Mouse (Mus musculus): ENCODE measurements around the gene Rptor. TPM values are rescaled to one million over a fixed set of nuclear protein-coding genes. Genes with fewer than 3 reads are reported as not detected.
A peak's percentile ranks its signal among the peaks of the same experiment; 100 is the strongest.

Rptor gene
- total and polyA plus RNA-seq, 3 experiments: 19.7 to 32.4 (median 32.1) TPM

- Histone ChIP-seq H3K79me2 (replicated peaks; ENCODE audit: control insufficient read depth, insufficient read depth, low read length) (no peaks in the 10 kb centered on the region), H3K36me3 (ENCODE audit: control insufficient read depth, insufficient read depth, low read length) (no peaks in the 10 kb centered on the region), H3K27ac (no peak overlapping the region), H3K9ac (ENCODE audit: low read depth, low read length) (no peak overlapping the region), H3K4me1 (ENCODE audit: control insufficient read depth, insufficient read depth, low read length) (no peaks in the 10 kb centered on the region), H3K4me3 (no peak overlapping the region), H3K27me3 (ENCODE audit: control insufficient read depth, insufficient read depth, low read length) (no peaks in the 10 kb centered on the region; the same call in 1 of the 2 replicates)
- no peak for TF ChIP-seq EP300 (IDR thresholded peaks at IDR 0.05; ENCODE audit: insufficient read depth, low read depth, low read length)
- TF ChIP-seq POLR2A (IDR thresholded peaks at IDR 0.05; ENCODE audit: insufficient read depth, low read depth, low read length): no peak
- no peak for DNase-seq
- intact Hi-C loops (cut with DNase I): no loop called here
- 36% methylated on average over 3 of the region's 3 CpGs for WGBS
These were observed 8.7 kb upstream of the Rptor start for GRCm38 (mm10) chr11:119593966-119594365.

GRCm38 (mm10) chr11:119598856-119599255 is 3.8 kb upstream of the Rptor start:
- Histone ChIP-seq H3K9ac (ENCODE audit: low read depth, low read length) (no peak overlapping the region), H3K4me1 (ENCODE audit: control insufficient read depth, insufficient read depth, low read length) (no peaks in the 10 kb centered on the region), H3K36me3 (ENCODE audit: control insufficient read depth, insufficient read depth, low read length) (peaks cover 1% of the 10 kb centered on the region; the same call in 1 of the 2 replicates), H3K27me3 (ENCODE audit: control insufficient read depth, insufficient read depth, low read length) (no peaks in the 10 kb centered on the region), H3K79me2 (replicated peaks; ENCODE audit: control insufficient read depth, insufficient read depth, low read length) (no peaks in the 10 kb centered on the region), H3K4me3 (no peak overlapping the region), H3K27ac (no peak overlapping the region)
- TF ChIP-seq POLR2A (IDR thresholded peaks at IDR 0.05; ENCODE audit: insufficient read depth, low read depth, low read length): no peak
- TF ChIP-seq EP300 (IDR thresholded peaks at IDR 0.05; ENCODE audit: insufficient read depth, low read depth, low read length): no peak
- TF ChIP-seq CTCF (IDR thresholded peaks at IDR 0.05): no peak
- no peak for DNase-seq
- intact Hi-C loops (cut with DNase I): no loop called here
- 43% methylated on average over 3 of the region's 3 CpGs for WGBS

GRCm38 (mm10) chr11:119600286-119600685 is 2.4 kb upstream of the Rptor start:
- H3K4me3 ChIP-seq: no peak overlapping the region
- H3K79me2 ChIP-seq (replicated peaks; ENCODE audit: control insufficient read depth, insufficient read depth, low read length): no peaks in the 10 kb centered on the region
- WGBS: 83% methylated on average over 1 of the region's 1 CpGs
- intact Hi-C loops (cut with DNase I): loop anchor here (5.0 kb wide), 1 partner anchor 108 kb away; the partner anchor contains the start of gene Endov
- no peak overlapping the region for H3K27ac ChIP-seq
- no peak for DNase-seq
- TF ChIP-seq EP300 (IDR thresholded peaks at IDR 0.05; ENCODE audit: insufficient read depth, low read depth, low read length): no peak
- TF ChIP-seq POLR2A (IDR thresholded peaks at IDR 0.05; ENCODE audit: insufficient read depth, low read depth, low read length): no peak
- TF ChIP-seq CTCF (IDR thresholded peaks at IDR 0.05): 0 out of 2 replicates have a peak, but pooled peaks have one; percentile 13
- H3K4me1 ChIP-seq (ENCODE audit: control insufficient read depth, insufficient read depth, low read length): peaks cover 2% of the 10 kb centered on the region; the same call in 1 of the 2 replicates
- H3K27me3 ChIP-seq (ENCODE audit: control insufficient read depth, insufficient read depth, low read length): no peaks in the 10 kb centered on the region
- peaks cover 6% of the 10 kb centered on the region; the same call in 1 of the 2 replicates for H3K36me3 ChIP-seq (ENCODE audit: control insufficient read depth, insufficient read depth, low read length)
- no peak overlapping the region for H3K9ac ChIP-seq (ENCODE audit: low read depth, low read length)

GRCm38 (mm10) chr11:119602177-119602700 is 466 bp upstream of the Rptor start:
- peak overlapping the region; percentile 84 for H3K4me3 ChIP-seq
- DNase-seq: no peak
- no peaks in the 10 kb centered on the region for H3K27me3 ChIP-seq (ENCODE audit: control insufficient read depth, insufficient read depth, low read length)
- peaks cover 6% of the 10 kb centered on the region; the same call in 1 of the 2 replicates for H3K36me3 ChIP-seq (ENCODE audit: control insufficient read depth, insufficient read depth, low read length)
- H3K9ac ChIP-seq (ENCODE audit: low read depth, low read length): no peak overlapping the region
- 37% methylated on average over 10 of the region's 10 CpGs for WGBS
- H3K4me1 ChIP-seq (ENCODE audit: control insufficient read depth, insufficient read depth, low read length): peaks cover 6% of the 10 kb centered on the region; the same call in 1 of the 2 replicates
- peaks cover 2% of the 10 kb centered on the region for H3K79me2 ChIP-seq (replicated peaks; ENCODE audit: control insufficient read depth, insufficient read depth, low read length)
- no peak for TF ChIP-seq EP300 (IDR thresholded peaks at IDR 0.05; ENCODE audit: insufficient read depth, low read depth, low read length)
- TF ChIP-seq CTCF (IDR thresholded peaks at IDR 0.05): no peak
- TF ChIP-seq POLR2A (IDR thresholded peaks at IDR 0.05; ENCODE audit: insufficient read depth, low read depth, low read length): no peak
- H3K27ac ChIP-seq: peak overlapping the region; percentile 81
- intact Hi-C loops (cut with DNase I): loop anchor here (2.0 to 5.0 kb wide), 2 partner anchors 79 to 110 kb away; partner anchors contain the start of gene Endov

- Histone ChIP-seq H3K79me2 (replicated peaks; ENCODE audit: control insufficient read depth, insufficient read depth, low read length) (peaks cover 3% of the 10 kb centered on the region), H3K4me3 (peak overlapping the region; percentile 84), H3K9ac (ENCODE audit: low read depth, low read length) (peak overlapping the region; percentile 94), H3K27me3 (ENCODE audit: control insufficient read depth, insufficient read depth, low read length) (no peaks in the 10 kb centered on the region), H3K36me3 (ENCODE audit: control insufficient read depth, insufficient read depth, low read length) (peaks cover 6% of the 10 kb centered on the region; the same call in 1 of the 2 replicates), H3K4me1 (ENCODE audit: control insufficient read depth, insufficient read depth, low read length) (peaks cover 10% of the 10 kb centered on the region; the same call in 1 of the 2 replicates), H3K27ac (peak overlapping the region; percentile 81)
- under 1% methylated on average over 30 of the region's 30 CpGs for WGBS
- peak in 1 of 2 experiments; percentile 5 for DNase-seq
- TF ChIP-seq EP300 (IDR thresholded peaks at IDR 0.05; ENCODE audit: insufficient read depth, low read depth, low read length) (no peak), CTCF (IDR thresholded peaks at IDR 0.05) (no peak), POLR2A (IDR thresholded peaks at IDR 0.05; ENCODE audit: insufficient read depth, low read depth, low read length) (no peak)
- intact Hi-C loops (cut with DNase I): loop anchor here (2.0 to 5.0 kb wide), 2 partner anchors 81 to 111 kb away; partner anchors contain the start of gene Endov
These were observed 811 bp downstream of the Rptor start for GRCm38 (mm10) chr11:119603527-119603905.

GRCm38 (mm10) chr11:119607464-119607863 is 4.8 kb downstream of the Rptor start:
- peaks cover 11% of the 10 kb centered on the region for H3K79me2 ChIP-seq (replicated peaks; ENCODE audit: control insufficient read depth, insufficient read depth, low read length)
- no peak overlapping the region for H3K9ac ChIP-seq (ENCODE audit: low read depth, low read length)
- no peak overlapping the region for H3K4me3 ChIP-seq
- DNase-seq: peak in 1 of 2 experiments; percentile 13
- WGBS: 71% methylated on average over 5 of the region's 5 CpGs
- intact Hi-C loops (cut with DNase I): no loop called here
- H3K27me3 ChIP-seq (ENCODE audit: control insufficient read depth, insufficient read depth, low read length): no peaks in the 10 kb centered on the region
- H3K36me3 ChIP-seq (ENCODE audit: control insufficient read depth, insufficient read depth, low read length): peaks cover 6% of the 10 kb centered on the region; the same call in 1 of the 2 replicates
- H3K27ac ChIP-seq: no peak overlapping the region
- TF ChIP-seq CTCF (IDR thresholded peaks at IDR 0.05) (no peak), EP300 (IDR thresholded peaks at IDR 0.05; ENCODE audit: insufficient read depth, low read depth, low read length) (0 out of 2 replicates have a peak, but pooled peaks have one; percentile 10)
- H3K4me1 ChIP-seq (ENCODE audit: control insufficient read depth, insufficient read depth, low read length): peaks cover 12% of the 10 kb centered on the region

All from heart, adult 2 months (tissue).